In genomic region chr2:31346096-31346495, GRCm38 (mm10) we compare ENCODE assay signal across 9 mouse cellular contexts. TPM values are rescaled to one million over a fixed set of nuclear protein-coding genes. Genes with fewer than 3 reads are reported as not detected.
DNase-seq lines count a peak whose midpoint lies in the region; ATAC-seq and TF ChIP-seq lines count a peak whose summit lies in the region.
"Had no signal": no experiment of that assay in that cellular context is flagged by ENCODE, and none has a peak within 500 bp of the region (broad histone marks: within the 10 kb centered on the region; RNA-seq: fewer than 3 reads in every experiment).

No protein-coding gene starts in this region.

- H3K79me2 ChIP-seq in heart, adult 2 months (replicated peaks; ENCODE audit: control insufficient read depth, insufficient read depth, low read length): no peaks in the 10 kb centered on the region
- no peaks in the 10 kb centered on the region for H3K79me2 ChIP-seq in CH12.LX (replicated peaks; ENCODE audit: control insufficient read depth, extremely low read depth, insufficient read depth, poor library complexity, severe bottlenecking)

- no peak overlapping the region for H3K4me2 ChIP-seq in heart, embryonic 12.5 days
- no peak overlapping the region for H3K4me2 ChIP-seq in CH12.LX (ENCODE audit: insufficient read depth, low read depth, poor library complexity, severe bottlenecking)
- H3K4me2 ChIP-seq: hindbrain, embryonic 15.5 days had no signal

- in situ Hi-C loops in CH12.LX (cut with MboI; ENCODE audit: low pct_ligation_motif_present, low pct_unique_long_range_greater_than_20kb, low sequenced_read_pairs): no loop called here

- peaks cover 5% of the 10 kb centered on the region for H3K9me3 ChIP-seq in heart, embryonic 12.5 days (replicated peaks)
- peaks cover 13% of the 10 kb centered on the region for H3K9me3 ChIP-seq in CH12.LX (replicated peaks; ENCODE audit: low read length)
- H3K9me3 ChIP-seq: hindbrain, embryonic 15.5 days had no signal

- dilution Hi-C loops in CH12.LX (cut with MboI; ENCODE audit: extremely low pct_ligation_motif_present, extremely low pct_unique_long_range_greater_than_20kb, low sequenced_read_pairs): no loop called here

- H3K9ac ChIP-seq in heart, adult 2 months (ENCODE audit: low read depth, low read length): no peak overlapping the region
- no peak overlapping the region for H3K9ac ChIP-seq in heart, embryonic 12.5 days
- no peak overlapping the region for H3K9ac ChIP-seq in CH12.LX (ENCODE audit: insufficient read depth, low read depth)
- H3K9ac ChIP-seq: hindbrain, embryonic 15.5 days had no signal

- H3K36me3 ChIP-seq in heart, adult 2 months (ENCODE audit: control insufficient read depth, insufficient read depth, low read length): no peaks in the 10 kb centered on the region
- H3K36me3 ChIP-seq in heart, embryonic 12.5 days: no peaks in the 10 kb centered on the region
- H3K36me3 ChIP-seq in CH12.LX (replicated peaks in 1 of 2; ENCODE audit: control insufficient read depth in 1 of 2, insufficient read depth in 1 of 2, low read length in 1 of 2): no peaks in the 10 kb centered on the region
- H3K36me3 ChIP-seq: hindbrain, embryonic 15.5 days had no signal

- no peak for TF ChIP-seq POLR2A in heart, adult 2 months (IDR thresholded peaks at IDR 0.05; ENCODE audit: insufficient read depth, low read depth, low read length)
- no peak for TF ChIP-seq POLR2A in CH12.LX (IDR thresholded peaks at IDR 0.05; ENCODE audit: low read depth, low read length)

- WGBS in heart, adult 2 months: 37% methylated on average over 12 of the region's 12 CpGs
- 24% methylated on average over 12 of the region's 12 CpGs for WGBS in heart, embryonic 12.5 days

- DNase-seq in heart, adult 2 months: peak; percentile 25 to 57
- DNase-seq in CH12.LX (ENCODE audit: extremely low read depth): peak; percentile 22
- peak; percentile 68 for DNase-seq in lung, postnatal 10 days
- DNase-seq in urinary bladder, postnatal 4 days (ENCODE audit: low spot score in 2 of 2): peak; percentile 38 to 68
- no peak for DNase-seq in layer of hippocampus, adult 9-10 months (ENCODE audit: low spot score)

- ATAC-seq in heart, embryonic 12.5 days (ENCODE audit: insufficient number of reproducible peaks, low FRiP score): no peak
- peak; percentile 69; the same call in 1 of the 2 replicates for ATAC-seq in common myeloid progenitor, adult 5-6 weeks (replicated peaks; ENCODE audit: low read depth, poor library complexity, severe bottlenecking)
- no peak for ATAC-seq in cerebellum, adult (ENCODE audit: insufficient number of reproducible peaks, low FRiP score, low TSS enrichment)

- no peak for TF ChIP-seq RAD21 in CH12.LX (IDR thresholded peaks at IDR 0.05; ENCODE audit: low read depth, low read length)

- TF ChIP-seq CTCF in heart, adult 2 months (IDR thresholded peaks at IDR 0.05): no peak
- TF ChIP-seq CTCF in CH12.LX (conservative IDR thresholded peaks at IDR 0.05 in 1 of 2, IDR thresholded peaks at IDR 0.05 in 1 of 2; ENCODE audit: low read depth in 2 of 2, low read length in 2 of 2): no peak

- intact Hi-C loops in heart, adult 2 months (cut with DNase I): no loop called here

- peaks cover 8% of the 10 kb centered on the region; the same call in 1 of the 2 replicates for H3K4me1 ChIP-seq in heart, adult 2 months (ENCODE audit: control insufficient read depth, insufficient read depth, low read length)
- H3K4me1 ChIP-seq in heart, embryonic 12.5 days (replicated peaks): peaks cover 19% of the 10 kb centered on the region
- H3K4me1 ChIP-seq in CH12.LX (ENCODE audit: control insufficient read depth in 1 of 2, insufficient read depth in 2 of 2): no peaks in the 10 kb centered on the region
- H3K4me1 ChIP-seq: hindbrain, embryonic 15.5 days had no signal

- H3K27ac ChIP-seq in heart, adult 2 months: no peak overlapping the region
- no peak overlapping the region for H3K27ac ChIP-seq in heart, embryonic 12.5 days (ENCODE audit: poor library complexity, severe bottlenecking)
- H3K27ac ChIP-seq in CH12.LX (ENCODE audit: insufficient read depth, low read depth): no peak overlapping the region
- H3K27ac ChIP-seq: hindbrain, embryonic 15.5 days had no signal

- TF ChIP-seq EP300 in heart, adult 2 months (IDR thresholded peaks at IDR 0.05; ENCODE audit: insufficient read depth, low read depth, low read length): no peak
- TF ChIP-seq EP300 in CH12.LX (IDR thresholded peaks at IDR 0.05; ENCODE audit: low read length): no peak

- no peaks in the 10 kb centered on the region for H3K27me3 ChIP-seq in heart, adult 2 months (ENCODE audit: control insufficient read depth, insufficient read depth, low read length)
- peaks cover 70% of the 10 kb centered on the region for H3K27me3 ChIP-seq in heart, embryonic 12.5 days (replicated peaks)
- peaks cover 73% of the 10 kb centered on the region for H3K27me3 ChIP-seq in CH12.LX (replicated peaks)
- H3K27me3 ChIP-seq: hindbrain, embryonic 15.5 days had no signal

- H3K4me3 ChIP-seq in heart, adult 2 months: no peak overlapping the region
- no peak overlapping the region for H3K4me3 ChIP-seq in heart, embryonic 12.5 days
- no peak overlapping the region for H3K4me3 ChIP-seq in CH12.LX (replicated peaks in 1 of 3; ENCODE audit: low read depth in 2 of 3, low read length in 2 of 3, poor library complexity in 1 of 3)
- H3K4me3 ChIP-seq: hindbrain, embryonic 15.5 days had no signal

TF ChIP-seq in CH12.LX, 34 proteins besides CTCF, POLR2A, EP300 and RAD21:
- TF ChIP-seq CHD2 (IDR thresholded peaks at IDR 0.05; ENCODE audit: low read length): no peak
TF ChIP-seq in CH12.LX: peak in this region for 0.

RNA-seq across cellular contexts. Expression of gene Hmcn2, which starts 31.9 kb away (rescaled TPM):
- 1 to 10 TPM; 7.2 to 8.3 TPM for total RNA-seq in heart, adult 2 months (2021)
- 22.8 and 24.3 TPM in 2 replicates for polyA plus RNA-seq in heart, adult 2 months (2012; rRNA removed)
- polyA plus RNA-seq in heart, embryonic 12.5 days (2016; fragmentation: Nextera tagmentation; extraction: Ambion mirVana): 0.42 and 0.49 TPM in 2 replicates
- 1.4 and 2.1 TPM in 2 replicates for total RNA-seq in CH12.LX (2012; rRNA removed)
- total RNA-seq in CH12.LX (2014; rRNA removed): 1.0 and 1.9 TPM in 2 replicates
- polyA plus RNA-seq in CH12.LX (2012; ENCODE audit: insufficient read length, low read depth): 4.3 and 5.7 TPM in 2 replicates
- not detected in 2 replicates for total RNA-seq in common myeloid progenitor, adult 5-6 weeks (2017)
